Mouse (Mus musculus): ENCODE results near the gene Hist1h2ad. TPM values are rescaled to one million over a fixed set of nuclear protein-coding genes. Genes with fewer than 3 reads are reported as not detected.
"Not testable (repeated sequence)": the region's sequence is repeated elsewhere in the genome, so short reads cannot be mapped to it uniquely, and the experiment has no call there.

The Hist1h2ad gene
- total RNA-seq, 2 experiments from 2014 or later, result 51.6 to 79.2 TPM

DNA sequence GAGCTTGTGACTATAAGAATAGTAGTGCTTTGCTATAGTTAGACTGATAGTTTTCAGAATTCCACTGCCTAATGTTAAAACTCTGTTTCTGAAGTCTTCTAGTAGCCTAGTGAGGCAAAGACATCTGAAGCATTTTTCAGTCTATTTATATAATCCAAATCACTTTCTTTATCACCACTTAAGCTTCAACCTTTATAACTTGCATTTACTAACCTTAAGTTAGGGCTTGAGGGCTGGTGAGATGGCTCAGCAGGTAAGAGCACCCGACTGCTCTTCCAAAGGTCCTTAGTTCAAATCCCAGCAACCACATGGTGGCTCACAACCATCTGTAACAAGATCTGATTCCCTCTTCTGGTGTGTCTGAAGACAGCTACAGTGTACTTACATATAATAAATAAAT lies 34.4 kb upstream of the Hist1h2ad start:
- DNase-seq (ENCODE audit: low spot score in 2 of 2), result not testable (repeated sequence)

DNA sequence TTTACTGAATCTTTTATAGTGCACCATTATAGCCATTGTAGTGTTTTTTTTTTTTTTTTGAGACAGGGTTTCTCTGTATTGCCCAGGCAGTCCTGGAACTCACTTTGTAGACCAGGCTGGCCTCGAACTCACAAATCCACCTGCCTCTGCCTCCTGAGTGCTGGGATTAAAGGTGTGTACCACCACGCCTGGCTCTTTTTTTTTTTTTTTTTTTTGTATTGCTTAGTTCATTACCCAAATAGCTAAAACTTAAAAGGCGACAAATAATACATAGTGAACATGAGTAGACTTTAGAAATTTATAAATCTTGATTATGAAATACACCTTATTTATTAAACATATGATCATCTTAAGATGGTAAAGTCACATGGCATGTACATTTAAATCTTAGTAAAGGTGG lies 32.7 kb upstream of the Hist1h2ad start:
- DNase-seq (ENCODE audit: low spot score in 2 of 2), result no peak

DNA sequence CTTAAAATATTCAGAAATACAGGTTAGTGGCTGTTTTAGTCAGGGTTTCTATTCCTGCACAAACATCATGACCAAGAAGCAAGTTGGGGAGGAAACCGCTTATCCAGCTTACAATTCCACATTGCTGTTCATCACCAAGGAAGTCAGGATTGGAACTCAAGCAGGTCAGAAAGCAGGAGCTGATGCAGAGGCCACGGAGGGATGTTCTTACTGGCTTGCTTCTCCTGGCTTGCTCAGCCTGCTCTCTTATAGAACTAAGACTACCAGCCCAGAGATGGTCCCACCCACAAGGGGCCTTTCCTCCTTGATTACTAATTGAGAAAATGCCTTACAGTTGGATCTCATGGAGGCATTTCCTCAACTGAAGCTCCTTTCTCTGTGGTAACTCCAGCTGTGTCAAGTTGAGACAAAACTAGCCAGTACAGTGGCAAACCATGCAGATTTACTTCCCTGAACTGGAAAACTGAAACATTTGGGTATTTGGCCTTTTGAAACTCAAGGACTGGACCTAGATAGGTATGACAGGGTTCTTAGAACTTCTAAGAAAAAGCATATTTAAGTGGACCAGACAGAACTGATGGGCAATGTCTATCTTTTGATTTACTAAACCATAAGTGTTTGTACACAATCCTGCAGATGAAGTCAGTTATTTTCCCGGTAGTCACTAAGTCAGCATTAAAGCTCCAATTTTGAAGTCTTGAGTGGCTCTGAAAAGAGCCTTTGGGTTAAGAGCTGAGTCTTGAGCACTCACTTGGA lies 31.8 kb upstream of the Hist1h2ad start:
- not testable (repeated sequence) for DNase-seq (ENCODE audit: low spot score in 2 of 2)

DNA sequence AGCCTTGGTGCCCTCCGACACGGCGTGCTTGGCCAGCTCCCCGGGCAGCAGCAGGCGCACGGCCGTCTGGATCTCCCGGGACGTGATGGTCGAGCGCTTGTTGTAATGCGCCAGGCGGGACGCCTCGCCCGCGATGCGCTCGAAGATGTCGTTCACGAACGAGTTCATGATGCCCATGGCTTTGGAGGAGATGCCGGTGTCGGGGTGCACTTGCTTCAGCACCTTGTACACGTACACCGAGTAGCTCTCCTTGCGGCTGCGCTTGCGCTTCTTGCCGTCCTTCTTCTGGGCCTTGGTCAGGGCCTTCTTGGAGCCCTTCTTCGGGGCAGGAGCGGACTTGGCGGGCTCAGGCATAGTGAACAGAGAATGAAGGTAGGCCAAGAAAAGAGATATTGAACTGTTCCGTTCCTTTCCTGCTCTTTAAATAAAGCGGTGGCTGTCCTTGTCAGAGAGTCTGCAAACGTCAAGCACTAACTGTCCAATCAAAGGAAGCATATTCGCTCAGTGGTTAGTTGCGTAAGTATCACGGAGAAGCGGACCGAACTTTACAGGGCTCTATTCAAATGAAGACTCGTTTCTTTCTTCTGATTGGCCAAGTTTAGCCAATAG lies 31.1 kb upstream of the Hist1h2ad start, which contains the start of gene Hist1h2bh:
Hist1h2bh (minus strand) TSS at position 394 of the 609 bp plus-strand sequence.
- DNase-seq (ENCODE audit: low spot score in 2 of 2), result peak in 1 of 2 experiments; percentile 34

DNA sequence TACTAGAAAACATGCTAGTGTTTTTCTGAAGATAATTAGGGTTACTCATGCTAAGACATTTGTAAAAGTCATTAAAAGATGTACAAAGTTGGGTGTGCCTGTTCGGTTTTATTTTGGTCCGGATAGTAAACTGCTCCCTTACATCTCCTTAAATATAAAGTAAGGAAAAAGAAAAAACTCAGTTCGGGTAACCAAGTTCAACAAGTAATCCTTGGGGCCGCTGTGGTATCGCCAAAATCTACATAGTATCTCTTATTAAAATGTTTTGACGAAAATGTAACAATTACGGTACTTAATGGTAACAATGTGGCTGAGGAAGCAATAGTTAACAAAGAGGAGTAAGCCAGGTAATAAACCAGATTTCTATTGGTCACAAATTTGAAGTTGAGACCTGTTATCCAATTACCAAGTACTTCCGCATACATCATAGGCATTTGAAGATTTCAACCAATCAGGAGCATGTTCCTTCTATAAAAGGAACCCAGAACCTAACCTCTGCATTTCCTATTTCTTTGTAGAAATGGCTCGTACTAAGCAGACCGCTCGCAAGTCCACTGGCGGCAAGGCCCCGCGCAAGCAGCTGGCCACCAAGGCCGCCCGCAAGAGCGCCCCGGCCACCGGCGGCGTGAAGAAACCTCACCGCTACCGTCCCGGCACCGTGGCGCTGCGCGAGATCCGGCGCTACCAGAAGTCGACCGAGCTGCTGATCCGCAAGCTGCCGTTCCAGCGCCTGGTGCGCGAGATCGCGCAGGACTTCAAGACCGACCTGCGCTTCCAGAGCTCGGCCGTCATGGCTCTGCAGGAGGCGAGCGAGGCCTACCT lies 30.0 kb upstream of the Hist1h2ad start, which contains the start of gene Hist1h3f:
Hist1h3f (plus strand) TSS at position 88 of the 822 bp plus-strand sequence.
- peak in 1 of 2 experiments; percentile 63 for DNase-seq (ENCODE audit: low spot score in 2 of 2)

DNA sequence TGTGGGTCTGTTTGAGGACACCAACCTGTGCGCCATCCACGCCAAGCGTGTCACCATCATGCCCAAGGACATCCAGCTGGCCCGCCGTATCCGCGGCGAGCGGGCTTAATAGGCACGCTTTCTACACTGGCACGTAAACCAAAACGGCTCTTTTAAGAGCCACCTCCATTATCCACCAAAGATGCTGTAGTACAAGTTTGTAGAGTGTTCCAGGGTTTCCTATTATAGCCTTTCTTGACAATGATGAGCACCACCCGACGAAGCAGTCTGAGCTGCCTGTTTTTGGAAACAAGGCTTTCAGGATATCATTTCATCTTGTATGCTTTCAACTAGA lies 29.4 kb upstream of the Hist1h2ad start:
- not testable (repeated sequence) for DNase-seq (ENCODE audit: low spot score in 2 of 2)

DNA sequence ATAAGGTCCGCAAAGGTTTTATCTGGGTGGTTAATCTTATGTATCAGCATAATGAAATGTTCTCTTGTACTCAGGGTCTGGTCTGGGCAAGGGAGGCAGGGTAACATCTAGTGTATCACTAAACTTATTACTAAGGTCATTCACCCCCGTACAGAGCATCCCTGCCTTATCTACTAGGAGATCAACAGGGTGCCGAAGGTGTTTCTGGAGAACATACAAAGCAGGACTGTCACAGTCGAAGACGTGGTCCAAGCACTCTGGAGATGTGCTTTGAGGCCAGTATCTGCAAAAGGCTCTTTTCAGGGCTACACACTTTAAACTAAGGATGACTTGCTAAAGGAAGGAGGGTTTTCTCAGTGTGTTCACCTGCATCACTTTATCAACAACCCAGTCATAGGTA lies 27.5 kb upstream of the Hist1h2ad start:
- no peak for DNase-seq (ENCODE audit: low spot score in 2 of 2)

DNA sequence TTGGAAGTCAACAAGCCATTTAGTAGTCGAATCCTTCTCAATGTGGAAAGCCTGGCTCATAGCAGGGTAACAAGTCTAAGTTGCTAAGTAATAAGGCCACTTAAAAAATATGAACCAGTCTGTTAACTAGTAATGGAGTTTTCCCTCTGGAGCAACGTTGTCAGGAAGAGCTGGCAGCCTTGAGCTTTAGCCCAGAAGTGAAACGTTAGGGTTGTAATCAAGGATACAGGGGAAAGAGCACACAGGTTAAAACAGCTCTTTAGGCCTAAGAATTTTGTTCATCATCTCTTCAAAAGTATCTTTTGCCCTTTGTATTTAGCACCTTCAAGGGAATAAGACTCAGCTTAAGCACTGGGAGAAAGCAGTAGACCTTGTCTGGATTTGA lies 23.4 kb upstream of the Hist1h2ad start:
- no peak for DNase-seq (ENCODE audit: low spot score in 2 of 2)

DNA sequence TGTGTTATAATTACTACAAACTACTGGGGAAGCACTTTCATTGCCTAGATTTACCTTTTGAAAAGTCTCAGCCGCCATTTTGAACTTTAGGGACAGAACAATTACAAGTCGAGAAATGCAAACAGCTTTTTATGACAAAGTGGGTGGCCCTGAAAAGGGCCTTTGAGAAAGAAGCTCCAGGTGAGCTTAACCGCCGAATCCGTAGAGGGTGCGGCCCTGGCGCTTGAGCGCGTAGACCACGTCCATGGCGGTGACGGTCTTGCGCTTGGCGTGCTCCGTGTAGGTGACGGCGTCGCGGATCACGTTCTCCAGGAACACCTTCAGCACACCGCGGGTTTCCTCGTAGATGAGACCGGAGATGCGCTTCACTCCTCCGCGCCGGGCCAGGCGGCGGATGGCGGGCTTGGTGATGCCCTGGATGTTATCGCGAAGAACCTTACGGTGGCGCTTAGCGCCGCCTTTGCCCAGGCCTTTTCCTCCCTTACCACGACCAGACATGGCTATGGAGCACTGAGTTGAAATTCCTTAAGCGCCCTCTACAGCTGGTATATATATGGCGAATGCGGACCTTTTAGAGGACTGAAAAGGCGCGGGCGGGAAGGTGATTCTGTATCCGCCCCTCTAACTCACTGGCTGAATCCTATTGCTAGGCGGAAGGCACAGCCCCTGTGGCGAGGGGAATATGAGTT lies 22.9 kb upstream of the Hist1h2ad start, which contains the start of gene Hist1h4f:
Hist1h4f (minus strand) TSS at position 503 of the 689 bp plus-strand sequence.
- peak; percentile 46 to 82 for DNase-seq (ENCODE audit: low spot score in 2 of 2)

DNA sequence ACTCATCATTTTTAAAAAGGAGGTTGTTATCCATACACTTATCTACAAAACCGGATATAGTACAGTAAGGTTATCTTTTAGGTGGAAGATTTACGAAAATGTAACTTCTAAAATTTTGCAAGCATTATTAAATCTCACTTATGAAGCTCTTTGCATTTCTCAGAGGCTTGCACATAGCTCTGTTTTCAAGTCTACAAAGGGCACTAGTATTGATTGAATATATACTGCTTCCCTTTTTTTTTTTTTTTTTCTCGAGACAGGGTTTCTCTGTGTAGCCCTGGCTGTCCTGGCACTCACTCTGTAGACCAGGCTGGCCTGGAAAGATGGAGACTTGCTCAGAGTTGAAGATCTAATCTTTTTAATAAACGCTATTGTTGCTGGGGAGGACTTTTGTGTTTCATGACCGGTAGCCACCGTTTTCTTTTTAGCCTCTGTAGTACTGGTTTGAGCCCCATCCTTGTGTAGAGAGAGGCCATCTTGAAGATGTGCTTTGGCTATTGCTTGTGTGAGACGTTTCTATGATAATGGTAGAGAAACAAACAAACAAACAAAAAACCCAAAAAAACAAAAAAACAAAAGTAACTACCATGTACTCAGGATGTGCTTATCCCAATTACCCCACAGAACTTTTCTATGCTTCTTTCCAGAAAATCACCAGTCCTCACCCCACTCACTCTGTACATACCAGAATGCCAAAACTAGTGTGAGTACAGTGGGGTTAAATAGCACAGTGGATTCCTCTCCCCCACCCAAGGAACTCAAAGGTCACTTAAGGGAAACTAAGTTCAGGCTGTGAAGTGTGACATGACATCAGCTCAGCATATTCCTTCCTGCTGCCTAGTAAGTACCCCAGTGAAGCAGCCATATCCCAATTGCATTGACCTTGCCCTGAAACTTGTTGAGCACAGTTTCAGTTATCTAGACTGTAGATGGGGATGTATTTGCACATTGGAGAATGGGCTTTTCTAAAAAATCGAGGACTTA lies 22.0 kb upstream of the Hist1h2ad start:
- DNase-seq (ENCODE audit: low spot score in 2 of 2), result no peak

DNA sequence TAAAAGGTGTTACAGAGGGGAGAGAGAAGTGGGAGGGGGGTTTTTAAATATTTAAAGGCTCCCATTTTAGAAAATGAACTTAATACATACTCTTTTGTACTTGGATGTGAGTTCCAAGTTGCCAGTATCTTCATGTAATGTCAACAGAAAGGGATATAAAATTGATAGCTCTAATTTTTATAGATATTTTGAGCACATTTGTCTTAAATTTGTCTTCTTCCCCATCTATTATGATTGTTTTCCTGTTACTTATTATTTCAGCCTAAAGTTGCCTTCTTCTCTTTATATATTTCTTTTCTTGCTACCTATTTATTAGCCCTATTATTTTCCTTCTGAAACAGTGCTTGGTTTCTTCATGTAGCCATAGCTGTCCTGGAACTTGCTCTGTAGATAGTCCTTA lies 21.2 kb upstream of the Hist1h2ad start, which contains the start of gene Hist1h1d:
Hist1h1d (plus strand) TSS at position 301 of the 400 bp plus-strand sequence.
- no peak for DNase-seq (ENCODE audit: low spot score in 2 of 2)

DNA sequence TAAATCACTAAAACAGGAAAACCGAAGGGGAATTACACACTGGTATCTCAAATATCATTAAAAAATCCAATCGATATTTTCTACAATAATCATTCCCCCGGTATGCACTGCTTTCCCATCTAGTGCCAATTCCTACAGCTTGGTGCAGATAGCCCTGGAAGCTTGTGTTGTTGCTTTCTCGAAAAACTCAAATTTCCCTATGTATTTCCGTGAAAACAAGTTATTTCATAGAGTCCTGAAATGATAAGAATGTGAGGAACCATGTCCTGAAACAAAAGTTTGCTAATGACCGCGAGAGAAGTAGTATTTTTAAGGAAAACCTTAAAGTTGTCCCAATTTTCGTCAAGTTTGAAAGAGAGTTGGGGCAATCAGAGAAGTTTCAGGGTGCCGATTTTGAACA lies 19.8 kb upstream of the Hist1h2ad start:
- no peak for DNase-seq (ENCODE audit: low spot score in 2 of 2)

DNA sequence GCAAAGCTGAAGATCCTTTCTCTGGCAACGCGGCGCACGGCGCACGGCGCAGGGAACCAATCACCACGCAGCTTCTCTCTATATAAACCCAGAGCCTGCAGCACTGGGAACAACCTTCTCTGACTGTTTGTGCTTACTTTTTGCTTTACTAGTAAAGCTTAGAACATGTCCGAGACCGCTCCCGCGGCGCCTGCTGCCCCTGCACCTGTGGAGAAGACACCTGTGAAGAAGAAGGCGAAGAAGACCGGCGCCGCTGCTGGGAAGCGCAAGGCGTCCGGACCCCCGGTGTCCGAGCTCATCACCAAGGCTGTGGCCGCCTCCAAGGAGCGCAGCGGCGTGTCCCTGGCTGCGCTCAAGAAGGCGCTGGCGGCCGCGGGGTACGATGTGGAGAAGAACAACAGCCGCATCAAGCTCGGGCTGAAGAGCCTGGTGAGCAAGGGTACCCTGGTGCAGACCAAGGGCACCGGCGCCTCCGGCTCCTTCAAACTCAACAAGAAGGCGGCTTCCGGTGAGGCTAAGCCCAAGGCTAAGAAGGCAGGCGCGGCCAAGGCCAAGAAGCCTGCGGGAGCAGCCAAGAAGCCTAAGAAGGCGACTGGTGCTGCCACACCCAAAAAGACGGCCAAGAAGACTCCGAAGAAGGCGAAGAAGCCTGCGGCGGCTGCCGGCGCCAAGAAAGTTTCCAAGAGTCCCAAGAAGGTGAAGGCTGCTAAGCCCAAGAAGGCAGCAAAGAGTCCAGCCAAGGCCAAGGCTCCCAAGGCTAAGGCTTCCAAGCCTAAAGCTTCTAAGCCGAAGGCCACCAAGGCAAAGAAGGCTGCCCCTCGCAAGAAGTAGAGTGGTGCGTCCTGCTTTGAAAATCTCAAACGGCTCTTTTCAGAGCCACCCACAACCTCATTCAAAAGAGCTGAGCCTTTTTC lies 19.0 kb upstream of the Hist1h2ad start:
- DNase-seq (ENCODE audit: low spot score in 2 of 2), result peak in 1 of 2 experiments; percentile 71

DNA sequence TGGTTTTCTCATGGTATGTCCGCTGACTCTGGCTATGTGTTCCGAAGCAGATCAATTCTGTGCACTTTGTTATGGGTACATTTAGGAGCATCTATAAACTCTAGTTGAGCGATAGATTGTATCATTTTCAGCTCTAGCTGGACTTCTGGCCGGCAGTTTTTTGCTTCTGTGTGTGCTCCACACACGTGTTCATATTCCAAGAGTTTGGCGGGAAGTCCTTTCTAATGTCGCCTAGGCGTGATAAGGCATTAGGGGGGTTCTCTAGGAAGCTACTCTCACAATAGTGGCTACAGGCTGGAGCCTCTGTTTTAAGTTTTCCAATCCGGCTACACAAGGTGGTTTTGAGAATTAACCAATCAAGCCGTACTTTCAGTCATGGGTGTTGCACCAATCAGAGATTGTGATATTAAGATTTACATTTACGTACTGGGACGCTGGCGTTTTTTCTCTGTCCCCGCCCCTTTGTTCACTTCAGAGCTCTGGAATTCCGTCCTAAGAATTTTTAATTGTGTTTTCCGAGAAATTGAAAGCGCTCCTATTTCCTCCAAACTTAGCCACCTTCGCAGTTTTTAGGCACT lies 18.3 kb upstream of the Hist1h2ad start:
- DNase-seq (ENCODE audit: low spot score in 2 of 2), result peak in 1 of 2 experiments; percentile 43

DNA sequence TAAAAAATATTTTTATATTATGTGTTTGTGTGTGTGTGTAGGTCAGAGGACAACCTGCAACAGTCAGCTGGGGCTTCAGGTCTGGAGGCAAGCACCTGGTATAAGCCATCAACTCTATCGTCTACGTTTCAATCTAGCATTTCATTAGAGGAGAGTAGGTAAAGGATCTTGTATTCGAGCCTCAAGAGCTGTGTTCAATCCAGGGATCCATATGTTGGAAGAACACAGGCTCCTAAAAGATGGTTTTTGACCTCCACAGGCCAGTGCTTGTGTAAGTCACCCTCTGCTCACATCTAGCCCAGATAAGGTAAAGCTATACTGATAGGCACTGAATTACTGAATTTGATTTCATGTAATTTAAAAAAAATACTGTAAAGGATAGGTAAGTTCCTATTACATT lies 17.3 kb upstream of the Hist1h2ad start:
- no peak for DNase-seq (ENCODE audit: low spot score in 2 of 2)

DNA sequence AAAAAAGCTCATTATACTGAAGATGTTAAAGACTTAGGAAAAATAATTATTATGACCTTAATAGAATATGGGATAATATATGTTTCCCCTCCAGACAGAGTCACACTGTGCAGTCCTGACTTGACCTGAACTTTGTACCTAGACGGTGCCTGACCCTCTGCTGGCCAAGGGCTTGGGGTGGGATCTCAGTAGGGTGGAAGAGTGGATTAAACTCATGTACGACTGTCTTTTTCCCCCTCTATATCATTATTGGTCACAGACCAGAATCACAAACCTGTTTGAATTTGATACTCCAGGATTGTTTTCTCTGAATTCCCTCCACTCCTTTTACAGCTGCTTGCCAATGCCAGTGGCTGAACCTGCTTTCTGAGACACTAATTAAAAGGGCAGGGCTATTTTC lies 13.5 kb upstream of the Hist1h2ad start:
- DNase-seq (ENCODE audit: low spot score in 2 of 2), result not testable (repeated sequence)

DNA sequence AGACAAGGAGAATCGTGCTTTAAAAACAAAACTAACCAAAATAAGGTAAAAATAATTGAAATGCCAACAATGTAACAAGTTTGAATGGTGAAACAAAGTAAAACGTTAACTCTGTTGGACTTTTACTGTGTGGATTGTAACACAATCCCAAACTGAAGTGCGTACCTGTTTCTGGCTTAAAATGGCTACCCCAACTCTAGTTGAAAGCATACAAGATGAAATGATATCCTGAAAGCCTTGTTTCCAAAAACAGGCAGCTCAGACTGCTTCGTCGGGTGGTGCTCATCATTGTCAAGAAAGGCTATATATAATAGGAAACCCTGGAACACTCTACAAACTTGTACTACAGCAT lies 12.7 kb upstream of the Hist1h2ad start:
- DNase-seq (ENCODE audit: low spot score in 2 of 2), result not testable (repeated sequence)

DNA sequence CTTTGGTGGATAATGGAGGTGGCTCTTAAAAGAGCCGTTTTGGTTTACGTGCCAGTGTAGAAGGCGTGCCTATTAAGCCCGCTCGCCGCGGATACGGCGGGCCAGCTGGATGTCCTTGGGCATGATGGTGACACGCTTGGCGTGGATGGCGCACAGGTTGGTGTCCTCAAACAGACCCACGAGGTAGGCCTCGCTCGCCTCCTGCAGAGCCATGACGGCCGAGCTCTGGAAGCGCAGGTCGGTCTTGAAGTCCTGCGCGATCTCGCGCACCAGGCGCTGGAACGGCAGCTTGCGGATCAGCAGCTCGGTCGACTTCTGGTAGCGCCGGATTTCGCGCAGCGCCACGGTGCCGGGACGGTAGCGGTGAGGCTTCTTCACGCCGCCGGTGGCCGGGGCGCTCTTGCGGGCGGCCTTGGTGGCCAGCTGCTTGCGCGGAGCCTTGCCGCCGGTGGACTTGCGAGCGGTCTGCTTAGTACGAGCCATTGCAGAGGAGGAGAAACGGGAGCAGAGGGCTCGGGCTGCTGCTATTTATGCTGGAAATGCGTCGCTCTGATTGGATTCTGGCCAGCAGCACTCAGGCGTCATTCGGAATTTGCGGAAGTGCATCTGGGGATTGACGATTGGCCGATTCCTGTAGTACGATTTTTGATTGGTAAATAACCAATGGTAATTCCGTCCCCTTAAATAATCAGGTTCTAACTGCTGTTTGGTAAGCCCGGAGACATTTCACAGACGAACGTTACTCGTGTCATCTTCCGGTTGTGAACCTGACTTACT lies 12.1 kb upstream of the Hist1h2ad start, which contains the start of gene Hist1h3e:
Hist1h3e (minus strand) TSS at position 487 of the 777 bp plus-strand sequence.
- peak; percentile 84 to 92 for DNase-seq (ENCODE audit: low spot score in 2 of 2)
